Mouse (Mus musculus): ENCODE data around the gene Ndufb4.

DNA sequence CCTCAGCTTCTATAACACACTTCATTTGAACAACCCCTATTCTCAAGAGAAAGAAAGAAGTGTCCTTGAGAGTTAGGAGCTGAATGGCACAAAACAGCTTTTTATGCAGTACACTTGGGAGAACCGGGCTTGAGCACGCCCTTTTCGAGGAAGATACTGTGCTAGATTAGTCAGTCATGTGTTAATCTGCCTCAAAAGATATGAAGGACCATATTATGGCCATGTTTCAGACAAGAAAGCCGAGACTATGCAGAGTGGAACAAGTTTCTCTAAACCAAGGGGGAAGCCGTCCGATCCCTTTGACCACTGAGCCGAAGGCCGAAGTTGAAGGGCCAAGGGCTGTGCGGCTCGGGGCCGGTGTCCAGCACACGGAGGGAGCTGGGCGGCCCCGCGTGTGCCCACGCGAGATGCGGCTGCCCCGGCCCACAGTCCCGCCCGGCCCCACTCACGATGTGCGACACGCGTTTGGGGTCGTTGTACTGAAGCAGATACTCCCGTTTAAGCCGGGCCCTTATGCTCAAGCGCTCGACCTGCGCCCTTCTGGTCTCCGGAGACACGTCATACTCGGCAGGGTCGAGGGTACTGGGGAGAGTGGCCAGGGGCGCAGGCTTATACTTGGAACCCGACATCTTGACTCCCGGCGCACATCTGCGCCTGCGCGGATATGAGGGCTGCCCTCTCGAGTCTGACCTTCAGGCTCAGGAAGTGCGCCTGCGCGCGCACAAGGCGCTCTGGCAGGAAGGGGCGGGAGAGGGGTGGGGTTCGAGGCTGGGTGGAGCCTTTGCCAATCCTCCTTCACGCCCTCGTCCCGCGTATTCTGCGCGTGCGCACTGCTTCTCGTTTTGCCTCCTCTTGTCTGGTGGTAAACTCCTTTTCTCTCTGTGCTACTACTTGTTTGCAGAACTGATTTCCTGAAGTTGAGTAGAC is at the start of gene Ndufb4:
- TF ChIP-seq CTCF (IDR thresholded peaks at IDR 0.05; ENCODE audit: low read depth, low read length): no peak
- TF ChIP-seq POLR2A (IDR thresholded peaks at IDR 0.05; ENCODE audit: borderline replicate concordance, low read depth, low read length): no peak

Measured in bone marrow macrophage, adult 2 months (primary cell).